Mouse (Mus musculus): Measurements from ENCODE around the gene Mcm10. TPM values are rescaled to one million over a fixed set of nuclear protein-coding genes. Genes with fewer than 3 reads are reported as not detected.
A peak's percentile ranks its signal among the peaks of the same experiment; 100 is the strongest.

Gene Mcm10
- total RNA-seq (2021) = 1 to 10 TPM in 1 of 2 experiments, under 1 TPM in 1; 0.88 to 1.8 TPM
- long read RNA-seq, experiment 1, partial matches to known transcripts = 0 of 4 reads
- long read RNA-seq, experiment 1, other reads (novel, unspliced or antisense) = 0 of 4 reads
- long read RNA-seq, experiment 2, partial matches to known transcripts = 0 of 1 reads
- long read RNA-seq, experiment 2, other reads (novel, unspliced or antisense) = 0 of 1 reads

GRCm38 (mm10) chr2:5012491-5013324 is at the start of gene Mcm10:
TSS of gene Mcm10 (minus strand) at chr2:5012791.
- intact Hi-C loops (cut with DNase I) = loop anchor here (5.0 kb wide), 1 partner anchor 95 kb away; the partner anchor contains the start of gene Phyh
- DNase-seq = peak; percentile 91 to 95

- intact Hi-C loops (cut with DNase I) = no loop called here
- DNase-seq = no peak
Observed at GRCm38 (mm10) chr2:5061133-5061708, 48.6 kb upstream of the Mcm10 start.

GRCm38 (mm10) chr2:5059997-5060396 is 47.4 kb upstream of the Mcm10 start:
- DNase-seq = no peak
- intact Hi-C loops (cut with DNase I) = no loop called here

DNA sequence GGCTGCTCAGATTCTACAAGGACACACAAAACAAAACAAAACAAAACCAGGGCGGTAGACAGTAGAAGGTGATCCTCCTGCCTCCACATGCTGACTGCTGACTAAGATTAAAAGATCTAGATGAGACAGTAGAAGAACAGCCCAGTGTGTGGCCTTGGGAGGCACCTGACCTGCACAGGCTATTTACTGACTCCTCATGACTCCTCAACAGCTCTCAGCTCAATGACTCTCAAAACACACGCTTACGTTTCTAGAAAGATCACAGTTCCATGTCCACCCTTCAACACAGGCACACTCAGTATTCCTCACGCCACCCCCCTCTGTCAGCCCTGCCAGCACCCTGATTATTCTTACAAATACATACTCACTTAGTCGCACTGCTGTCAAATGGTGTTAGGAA is 45.8 kb upstream of the Mcm10 start:
- DNase-seq = no peak
- intact Hi-C loops (cut with DNase I) = no loop called here

- intact Hi-C loops (cut with DNase I) = no loop called here
- no peak for DNase-seq
Observed at GRCm38 (mm10) chr2:5050562-5050961, 38.0 kb upstream of the Mcm10 start.

DNA sequence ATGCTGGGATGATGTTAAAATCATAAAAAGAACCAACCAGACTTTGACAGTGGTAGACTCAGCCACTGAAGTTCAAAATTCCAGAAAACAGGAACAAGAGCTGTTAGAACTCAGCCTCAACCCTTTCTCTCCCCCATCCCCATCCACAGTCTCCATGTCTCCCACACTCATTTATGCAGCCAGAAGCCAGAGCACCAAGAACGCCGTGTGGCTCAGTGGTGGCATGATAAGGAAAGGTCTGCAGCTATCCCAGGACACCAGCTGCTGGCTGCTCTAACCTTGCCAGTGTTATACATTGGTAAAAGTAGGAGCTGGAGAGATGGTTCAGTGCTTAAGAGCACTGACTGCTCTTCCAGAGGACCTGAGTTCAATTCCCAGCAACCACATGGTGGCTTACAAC is 34.4 kb upstream of the Mcm10 start:
- DNase-seq = no peak
- intact Hi-C loops (cut with DNase I) = no loop called here

DNA sequence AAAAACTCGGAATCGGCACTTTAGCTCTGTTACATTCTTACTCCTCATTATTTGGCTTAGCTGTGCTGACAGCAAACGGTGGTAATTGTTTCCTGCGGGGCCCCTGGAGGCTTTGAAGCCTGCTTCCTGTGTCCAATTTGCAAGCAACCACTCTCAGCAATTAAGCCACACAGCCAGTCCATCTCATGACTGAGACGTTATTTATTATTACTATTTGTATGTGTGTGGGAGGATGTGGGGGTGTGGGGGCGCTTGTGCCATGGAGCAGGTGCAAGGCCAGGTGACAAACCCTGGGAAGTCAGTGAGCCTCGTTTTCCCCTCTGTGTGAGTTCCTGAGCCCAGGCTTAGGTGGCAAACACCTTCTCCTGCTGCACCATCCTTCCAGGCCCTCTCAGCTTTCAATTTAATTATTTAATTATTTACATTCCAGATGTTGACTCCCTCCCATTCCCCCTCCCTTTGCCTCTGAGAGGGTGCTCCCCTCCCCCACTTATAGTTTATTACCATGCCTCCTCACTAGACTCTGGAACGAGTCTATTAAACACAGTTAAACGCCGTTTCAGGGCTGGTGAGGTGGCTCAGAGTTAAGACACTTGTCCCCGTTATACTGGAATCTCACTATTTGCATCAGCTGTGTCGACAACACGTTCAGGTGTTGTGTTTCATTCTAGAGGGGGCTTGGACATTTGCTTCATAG is 32.8 kb upstream of the Mcm10 start:
- intact Hi-C loops (cut with DNase I) = no loop called here
- no peak for DNase-seq

GRCm38 (mm10) chr2:5044321-5044720 is 31.7 kb upstream of the Mcm10 start:
- intact Hi-C loops (cut with DNase I) = no loop called here
- DNase-seq = no peak

- no peak for DNase-seq
- intact Hi-C loops (cut with DNase I) = no loop called here
Observed at GRCm38 (mm10) chr2:5043476-5043761, 30.8 kb upstream of the Mcm10 start.

DNA sequence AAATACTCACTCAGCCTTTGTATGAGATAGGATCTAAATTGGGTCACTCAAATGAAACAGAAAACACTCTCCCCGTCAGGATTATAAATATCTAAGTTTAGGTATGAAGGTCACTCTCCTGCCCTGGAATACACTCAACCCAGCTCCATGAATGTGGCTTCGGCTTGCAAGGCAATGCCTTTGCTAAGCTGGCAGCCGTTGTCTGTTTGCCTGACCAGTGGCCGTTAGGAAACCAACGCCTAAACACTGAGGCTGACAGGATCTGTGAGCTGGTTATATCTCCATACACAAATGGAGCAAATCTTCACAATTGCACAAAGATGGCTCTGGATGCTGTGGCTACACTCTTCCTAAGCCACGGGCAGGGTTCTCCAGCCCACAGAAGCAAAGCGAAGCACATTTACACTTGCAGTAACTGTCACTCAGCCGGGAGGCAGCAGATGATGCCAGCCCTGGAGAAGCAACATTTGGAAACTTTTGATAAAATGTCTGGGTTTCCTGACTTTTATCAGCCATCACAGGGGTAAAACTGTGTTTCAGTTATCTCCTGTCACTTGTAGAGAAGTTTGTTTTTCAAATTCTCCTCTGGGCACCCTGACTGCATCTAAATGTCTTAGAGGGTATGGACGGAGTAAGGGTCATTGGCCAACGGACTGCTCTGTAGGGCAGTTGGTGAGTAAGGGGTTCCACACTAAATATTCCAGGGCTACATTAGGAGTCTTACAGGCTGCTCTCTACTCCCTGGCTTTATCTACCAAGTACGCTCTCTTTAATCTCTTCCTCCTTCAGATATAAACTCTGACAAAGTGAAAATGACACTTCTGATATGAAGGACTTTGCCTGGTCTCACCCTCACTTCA is 30.3 kb upstream of the Mcm10 start:
- DNase-seq = no peak
- intact Hi-C loops (cut with DNase I) = no loop called here

DNA sequence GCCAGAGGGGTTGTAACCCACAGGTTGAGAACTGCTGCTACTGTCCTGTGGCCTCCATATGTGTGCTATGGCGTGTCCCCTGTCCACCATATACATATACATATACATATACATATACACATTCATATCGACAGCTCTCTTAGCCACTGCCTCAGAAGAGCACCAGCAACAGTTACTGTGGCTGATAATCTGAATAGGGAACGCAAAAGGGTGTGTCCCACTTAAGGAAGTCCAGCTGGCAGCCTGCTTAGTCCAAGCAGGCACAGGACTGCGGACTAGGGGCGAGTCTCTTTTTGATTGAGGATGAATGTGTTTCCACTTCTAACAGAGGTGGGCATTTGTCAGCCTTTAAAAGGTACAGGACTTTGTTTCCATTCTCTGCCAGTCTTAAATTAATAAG is 29.3 kb upstream of the Mcm10 start:
- intact Hi-C loops (cut with DNase I) = no loop called here
- DNase-seq = no peak

DNA sequence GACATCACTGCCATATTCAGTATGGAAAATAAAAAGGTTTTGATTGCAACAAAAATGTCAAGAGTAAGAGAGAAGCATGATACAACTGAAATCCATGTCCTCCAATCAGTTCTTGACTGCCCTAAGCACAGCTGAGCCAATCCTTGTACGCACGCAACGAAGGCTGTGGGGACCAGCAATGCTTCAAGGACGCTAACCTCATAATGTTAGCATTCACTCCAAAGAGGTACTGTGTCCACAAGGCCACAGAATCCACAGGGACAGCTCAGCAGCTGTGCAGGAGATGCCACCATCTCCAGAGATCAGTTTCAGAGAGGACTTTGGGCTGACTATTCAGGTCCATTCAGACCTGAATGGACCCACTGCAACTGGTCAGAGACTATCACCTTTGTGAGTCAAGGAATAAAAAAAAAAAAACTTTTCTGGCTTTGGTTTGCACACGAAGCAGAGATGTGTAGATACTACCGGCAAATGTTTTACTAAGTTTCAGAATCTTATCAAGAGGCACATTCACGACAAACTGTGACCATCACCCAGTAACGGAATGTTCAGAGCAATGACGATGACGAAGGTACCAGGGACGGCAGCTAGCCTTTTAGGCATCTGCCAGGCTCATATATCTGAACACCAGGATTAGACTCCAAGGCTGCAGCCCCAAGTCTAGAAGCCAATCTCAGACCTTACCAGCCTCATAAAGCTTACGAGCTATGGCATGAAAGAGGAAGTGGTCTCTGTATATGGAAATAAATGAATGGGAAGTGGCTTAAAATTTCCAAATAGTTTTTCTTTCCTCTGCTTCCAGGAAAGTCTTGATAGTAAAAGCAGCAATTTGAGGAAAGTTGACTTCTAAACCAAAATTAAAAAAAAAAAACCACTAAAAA is 27.9 kb upstream of the Mcm10 start:
- DNase-seq = no peak
- intact Hi-C loops (cut with DNase I) = no loop called here

GRCm38 (mm10) chr2:5039350-5040170 is 27.0 kb upstream of the Mcm10 start:
- no peak for DNase-seq
- intact Hi-C loops (cut with DNase I) = no loop called here

GRCm38 (mm10) chr2:5038320-5038719 is 25.7 kb upstream of the Mcm10 start:
- no peak for DNase-seq
- intact Hi-C loops (cut with DNase I) = no loop called here

- intact Hi-C loops (cut with DNase I) = no loop called here
- no peak for DNase-seq
Observed at GRCm38 (mm10) chr2:5037390-5037789, 24.8 kb upstream of the Mcm10 start.

DNA sequence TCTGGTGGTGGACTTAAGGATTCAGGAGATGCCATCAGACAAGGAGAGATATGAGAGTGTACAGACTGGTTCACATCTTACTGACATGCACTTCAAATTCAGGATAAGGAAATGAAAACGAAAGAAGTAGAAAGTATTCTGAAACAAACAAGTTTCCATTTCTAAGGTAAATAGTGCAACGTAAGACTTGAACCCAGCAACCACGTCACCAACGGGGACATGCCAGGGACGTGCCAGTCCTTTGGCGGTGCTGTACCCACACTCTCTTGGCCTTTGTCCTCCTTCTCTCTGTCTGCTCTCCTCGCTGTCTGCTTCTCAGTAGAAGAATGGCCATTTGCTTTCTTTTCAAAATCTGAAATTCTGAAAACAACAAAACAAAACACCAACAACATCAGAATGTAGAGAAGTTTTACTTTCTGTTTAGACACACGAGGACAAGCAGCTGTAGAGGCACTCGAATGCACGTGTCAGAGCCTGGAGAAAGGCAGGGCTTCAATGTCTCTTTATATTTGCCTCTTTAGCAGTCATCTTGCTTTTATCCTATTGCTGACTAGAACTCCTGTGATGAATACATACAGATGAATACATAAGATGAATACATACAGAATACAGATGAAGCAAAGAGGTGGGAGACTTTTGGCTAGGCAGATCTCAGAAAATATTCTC is 24.0 kb upstream of the Mcm10 start:
- intact Hi-C loops (cut with DNase I) = no loop called here
- no peak for DNase-seq

DNA sequence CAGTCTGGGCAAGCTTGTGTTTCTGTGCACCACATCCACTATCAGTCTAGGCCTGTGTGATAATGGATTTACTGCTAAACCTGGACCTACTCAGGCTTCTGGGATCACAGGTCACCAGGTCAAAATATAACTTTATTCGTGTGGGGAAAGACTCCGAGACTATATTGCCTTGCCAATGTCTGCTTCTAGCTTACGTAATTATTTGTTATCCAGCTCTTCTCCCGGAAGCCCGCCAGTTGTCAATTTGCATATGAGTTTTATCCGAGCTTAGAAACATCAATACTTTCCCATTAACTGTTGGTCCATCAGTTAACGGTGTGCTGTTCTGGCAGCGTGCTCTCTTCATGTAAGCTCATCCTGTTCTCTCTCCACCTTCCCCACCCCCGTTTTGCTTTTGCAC is 22.6 kb upstream of the Mcm10 start:
- intact Hi-C loops (cut with DNase I) = no loop called here
- DNase-seq = no peak

- DNase-seq = no peak
- intact Hi-C loops (cut with DNase I) = no loop called here
Observed at GRCm38 (mm10) chr2:5034801-5035200, 22.2 kb upstream of the Mcm10 start.
